Mouse (Mus musculus): ENCODE measurements around the gene Itga10. TPM values are rescaled to one million over a fixed set of nuclear protein-coding genes. Genes with fewer than 3 reads are reported as not detected.
A peak's percentile ranks its signal among the peaks of the same experiment; 100 is the strongest.

Gene Itga10
- polyA plus RNA-seq (2012; rRNA removed): 0.49 and 0.53 TPM in 2 replicates

GRCm38 (mm10) chr3:96645018-96645649, at the start of gene Itga10:
Itga10 (plus strand) TSS chr3:96645584.
- TF ChIP-seq POLR2A (IDR thresholded peaks at IDR 0.05; ENCODE audit: low read depth, low read length) (no peak), CTCF (IDR thresholded peaks at IDR 0.05; ENCODE audit: extremely low read depth, insufficient read length, insufficient replicate concordance, low read depth, low read length) (peak; percentile 55; the same call in 1 of the 2 replicates)

GRCm38 (mm10) chr3:96595661-96596060, 49.7 kb upstream of the Itga10 start:
- no peak overlapping the region for H3K27ac ChIP-seq (ENCODE audit: insufficient read depth, low read depth, low read length)
- 29% methylated on average over 6 of the region's 6 CpGs for WGBS
- H3K27me3 ChIP-seq (ENCODE audit: control insufficient read depth, insufficient read depth, low read length): peaks cover 34% of the 10 kb centered on the region
- peaks cover 11% of the 10 kb centered on the region; the same call in 1 of the 2 replicates for H3K4me1 ChIP-seq (ENCODE audit: control insufficient read depth, insufficient read depth, insufficient read length, low read length)
- H3K4me3 ChIP-seq (ENCODE audit: low read depth, low read length): no peak overlapping the region
- TF ChIP-seq POLR2A (IDR thresholded peaks at IDR 0.05; ENCODE audit: low read depth, low read length) (no peak), CTCF (IDR thresholded peaks at IDR 0.05; ENCODE audit: extremely low read depth, insufficient read length, insufficient replicate concordance, low read depth, low read length) (no peak)
- no peaks in the 10 kb centered on the region; the same call in 1 of the 2 replicates for H3K36me3 ChIP-seq (ENCODE audit: control insufficient read depth, insufficient read depth, low read length)

More at GRCm38 (mm10) chr3:96645018-96645649, at the start of gene Itga10:
- Histone ChIP-seq H3K4me3 (ENCODE audit: low read depth, low read length) (no peak within 1 kb of the TSS), H3K27ac (ENCODE audit: insufficient read depth, low read depth, low read length) (no peak within 1 kb of the TSS), H3K4me1 (ENCODE audit: control insufficient read depth, insufficient read depth, insufficient read length, low read length) (no peaks in the 10 kb centered on the region), H3K27me3 (ENCODE audit: control insufficient read depth, insufficient read depth, low read length) (no peaks in the 10 kb centered on the region), H3K36me3 (ENCODE audit: control insufficient read depth, insufficient read depth, low read length) (peaks cover 20% of the 10 kb centered on the region)
- WGBS: 74% methylated on average over 7 of the region's 7 CpGs

GRCm38 (mm10) chr3:96596228-96596707, 49.1 kb upstream of the Itga10 start, which contains the start of gene Ankrd34a:
Ankrd34a (plus strand) TSS chr3:96596636.
- Histone ChIP-seq H3K4me1 (ENCODE audit: control insufficient read depth, insufficient read depth, insufficient read length, low read length) (peaks cover 11% of the 10 kb centered on the region; the same call in 1 of the 2 replicates), H3K27me3 (ENCODE audit: control insufficient read depth, insufficient read depth, low read length) (peaks cover 40% of the 10 kb centered on the region), H3K36me3 (ENCODE audit: control insufficient read depth, insufficient read depth, low read length) (no peaks in the 10 kb centered on the region), H3K4me3 (ENCODE audit: low read depth, low read length) (peak within 1 kb of the TSS; percentile 45), H3K27ac (ENCODE audit: insufficient read depth, low read depth, low read length) (no peak within 1 kb of the TSS)
- WGBS: 4% methylated on average over 21 of the region's 23 CpGs
- TF ChIP-seq POLR2A (IDR thresholded peaks at IDR 0.05; ENCODE audit: low read depth, low read length) (no peak), CTCF (IDR thresholded peaks at IDR 0.05; ENCODE audit: extremely low read depth, insufficient read length, insufficient replicate concordance, low read depth, low read length) (no peak)

GRCm38 (mm10) chr3:96596855-96597254, 48.5 kb upstream of the Itga10 start:
- Histone ChIP-seq H3K27me3 (ENCODE audit: control insufficient read depth, insufficient read depth, low read length) (peaks cover 42% of the 10 kb centered on the region), H3K4me1 (ENCODE audit: control insufficient read depth, insufficient read depth, insufficient read length, low read length) (peaks cover 11% of the 10 kb centered on the region; the same call in 1 of the 2 replicates), H3K4me3 (ENCODE audit: low read depth, low read length) (peak overlapping the region; percentile 45), H3K36me3 (ENCODE audit: control insufficient read depth, insufficient read depth, low read length) (no peaks in the 10 kb centered on the region), H3K27ac (ENCODE audit: insufficient read depth, low read depth, low read length) (no peak overlapping the region)
- TF ChIP-seq POLR2A (IDR thresholded peaks at IDR 0.05; ENCODE audit: low read depth, low read length): no peak
- TF ChIP-seq CTCF (IDR thresholded peaks at IDR 0.05; ENCODE audit: extremely low read depth, insufficient read length, insufficient replicate concordance, low read depth, low read length): no peak
- 2% methylated on average over 12 of the region's 12 CpGs for WGBS

GRCm38 (mm10) chr3:96597435-96597891, 47.9 kb upstream of the Itga10 start:
- H3K27ac ChIP-seq (ENCODE audit: insufficient read depth, low read depth, low read length): no peak overlapping the region
- WGBS: 1% methylated on average over 40 of the region's 40 CpGs

GRCm38 (mm10) chr3:96598156-96599068, 47.0 kb upstream of the Itga10 start:
- H3K27me3 ChIP-seq (ENCODE audit: control insufficient read depth, insufficient read depth, low read length): peaks cover 47% of the 10 kb centered on the region
- TF ChIP-seq CTCF (IDR thresholded peaks at IDR 0.05; ENCODE audit: extremely low read depth, insufficient read length, insufficient replicate concordance, low read depth, low read length): no peak
- TF ChIP-seq POLR2A (IDR thresholded peaks at IDR 0.05; ENCODE audit: low read depth, low read length): no peak; the same call in 1 of the 2 replicates
- H3K4me3 ChIP-seq (ENCODE audit: low read depth, low read length): peak overlapping the region; percentile 45
- no peak overlapping the region for H3K27ac ChIP-seq (ENCODE audit: insufficient read depth, low read depth, low read length)
- 4% methylated on average over 54 of the region's 54 CpGs for WGBS
- no peaks in the 10 kb centered on the region for H3K36me3 ChIP-seq (ENCODE audit: control insufficient read depth, insufficient read depth, low read length)
- peaks cover 11% of the 10 kb centered on the region; the same call in 1 of the 2 replicates for H3K4me1 ChIP-seq (ENCODE audit: control insufficient read depth, insufficient read depth, insufficient read length, low read length)

More at GRCm38 (mm10) chr3:96597435-96597891, 47.9 kb upstream of the Itga10 start:
- Histone ChIP-seq H3K36me3 (ENCODE audit: control insufficient read depth, insufficient read depth, low read length) (no peaks in the 10 kb centered on the region), H3K4me3 (ENCODE audit: low read depth, low read length) (peak overlapping the region; percentile 45), H3K4me1 (ENCODE audit: control insufficient read depth, insufficient read depth, insufficient read length, low read length) (peaks cover 11% of the 10 kb centered on the region; the same call in 1 of the 2 replicates), H3K27me3 (ENCODE audit: control insufficient read depth, insufficient read depth, low read length) (peaks cover 47% of the 10 kb centered on the region)
- TF ChIP-seq POLR2A (IDR thresholded peaks at IDR 0.05; ENCODE audit: low read depth, low read length): no peak
- no peak for TF ChIP-seq CTCF (IDR thresholded peaks at IDR 0.05; ENCODE audit: extremely low read depth, insufficient read length, insufficient replicate concordance, low read depth, low read length)
